Mouse (Mus musculus): Measurements from ENCODE around the gene Sstr5. TPM values are rescaled to one million over a fixed set of nuclear protein-coding genes. Genes with fewer than 3 reads are reported as not detected.

The Sstr5 gene
- polyA plus RNA-seq, 1 experiment = not detected

DNA sequence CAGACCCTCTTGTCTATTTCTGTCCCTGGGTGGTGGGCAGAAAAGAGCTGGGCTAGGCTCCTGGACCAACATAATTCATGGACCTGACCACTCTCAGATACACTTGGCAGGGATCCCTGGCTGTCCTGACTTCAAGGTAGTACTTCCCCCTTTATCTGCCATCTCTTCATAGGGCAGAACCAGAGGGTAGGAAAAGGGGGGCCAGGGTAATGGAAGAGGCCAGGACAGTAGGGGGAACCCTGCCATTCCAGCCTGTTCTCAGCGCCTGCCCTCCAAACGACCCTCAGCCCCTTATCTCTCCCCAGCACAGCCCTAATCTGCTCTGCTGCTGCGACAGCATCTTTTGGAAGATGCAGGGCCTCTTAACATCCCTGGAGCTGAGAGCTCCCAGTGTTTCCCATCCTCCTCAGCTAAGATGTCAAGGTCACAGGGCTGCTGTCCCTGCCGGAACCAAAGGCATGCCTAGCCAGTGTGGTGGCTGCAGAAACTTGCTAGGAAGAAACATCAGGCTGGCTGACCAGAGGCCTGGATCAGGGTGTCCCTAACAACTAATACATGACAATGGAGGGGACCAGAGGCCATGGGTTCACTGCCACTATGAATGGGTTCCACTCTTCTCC lies 33.7 kb downstream of the Sstr5 start:
- Histone ChIP-seq H3ac (ENCODE audit: control insufficient read depth, insufficient read length) (no peak overlapping the region), H3K4me3 (no peak overlapping the region), H3K79me2 (ENCODE audit: control insufficient read depth, insufficient read depth) (no peaks in the 10 kb centered on the region), H3K4me2 (ENCODE audit: low read depth) (no peak overlapping the region), H3K27me3 (ENCODE audit: control insufficient read depth, insufficient read depth, insufficient read length) (peaks cover 34% of the 10 kb centered on the region), H3K36me3 (ENCODE audit: control insufficient read depth, insufficient read depth) (no peaks in the 10 kb centered on the region)
- TF ChIP-seq E2F4 (IDR thresholded peaks at IDR 0.05; ENCODE audit: insufficient read depth) (no peak), MYOD1 (IDR thresholded peaks at IDR 0.05; ENCODE audit: control insufficient read depth in 1 of 3, insufficient read length in 2 of 3, low read depth in 2 of 3) (no peak), USF1 (IDR thresholded peaks at IDR 0.05; ENCODE audit: low read depth) (no peak), CEBPB (IDR thresholded peaks at IDR 0.05; ENCODE audit: insufficient read depth, poor library complexity, severe bottlenecking) (no peak), MAX (IDR thresholded peaks at IDR 0.05; ENCODE audit: low read depth) (no peak), TCF12 (IDR thresholded peaks at IDR 0.05; ENCODE audit: insufficient read depth, poor library complexity, severe bottlenecking) (no peak), MYOG (IDR thresholded peaks at IDR 0.05; ENCODE audit: control insufficient read depth in 1 of 3, insufficient read depth in 1 of 3, insufficient read length in 2 of 3, low read depth in 2 of 3) (no peak), REST (IDR thresholded peaks at IDR 0.05; ENCODE audit: insufficient read depth, insufficient read length) (no peak), SRF (IDR thresholded peaks at IDR 0.05; ENCODE audit: control insufficient read depth, insufficient read length, low read depth) (no peak), TCF3 (IDR thresholded peaks at IDR 0.05; ENCODE audit: insufficient read length, low read depth) (no peak), POLR2A (IDR thresholded peaks at IDR 0.05; ENCODE audit: insufficient read length, low read depth) (no peak), POLR2AphosphoS2 (IDR thresholded peaks at IDR 0.05; ENCODE audit: insufficient read length, low read depth) (no peak)

DNA sequence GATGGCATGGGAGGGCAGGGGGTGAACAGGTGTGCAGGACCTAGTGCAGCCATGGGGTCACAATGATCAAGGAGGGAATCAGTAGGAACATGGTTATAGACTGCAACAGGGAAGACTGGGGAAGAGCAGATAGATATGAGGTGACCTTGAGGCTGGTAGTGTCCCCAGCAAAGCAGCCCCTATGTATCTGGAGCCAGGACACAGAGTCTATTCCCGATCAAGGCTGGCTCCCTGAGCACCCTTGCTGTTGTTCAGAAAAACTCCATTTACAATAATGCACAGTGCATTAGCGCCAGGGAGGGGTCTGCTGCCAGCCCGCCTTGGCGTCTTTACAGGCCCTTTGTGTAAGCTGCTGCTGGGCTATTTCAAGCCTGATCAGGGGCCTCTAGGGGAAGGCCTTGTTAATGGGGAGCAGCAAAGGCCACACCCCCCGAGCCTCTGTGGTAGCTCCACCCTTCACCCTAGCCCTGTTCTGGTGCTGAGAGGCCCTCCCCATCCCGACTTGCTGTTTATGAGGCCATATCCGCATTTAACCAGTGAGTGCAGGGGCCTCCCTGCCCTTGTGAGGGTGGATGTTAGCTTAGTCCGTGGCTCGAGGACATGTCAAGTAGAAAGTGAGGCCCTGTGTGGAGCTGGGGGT lies 34.7 kb downstream of the Sstr5 start:
- TF ChIP-seq POLR2AphosphoS2 (IDR thresholded peaks at IDR 0.05; ENCODE audit: insufficient read length, low read depth) = no peak
- TF ChIP-seq E2F4 (IDR thresholded peaks at IDR 0.05; ENCODE audit: insufficient read depth) = no peak
- no peak for TF ChIP-seq MAX (IDR thresholded peaks at IDR 0.05; ENCODE audit: low read depth)
- TF ChIP-seq CEBPB (IDR thresholded peaks at IDR 0.05; ENCODE audit: insufficient read depth, poor library complexity, severe bottlenecking) = no peak
- TF ChIP-seq TCF3 (IDR thresholded peaks at IDR 0.05; ENCODE audit: insufficient read length, low read depth) = no peak
- no peak for TF ChIP-seq TCF12 (IDR thresholded peaks at IDR 0.05; ENCODE audit: insufficient read depth, poor library complexity, severe bottlenecking)
- TF ChIP-seq MYOG (IDR thresholded peaks at IDR 0.05; ENCODE audit: control insufficient read depth in 1 of 3, insufficient read depth in 1 of 3, insufficient read length in 2 of 3, low read depth in 2 of 3) = no peak
- no peak for TF ChIP-seq USF1 (IDR thresholded peaks at IDR 0.05; ENCODE audit: low read depth)
- no peak for TF ChIP-seq POLR2A (IDR thresholded peaks at IDR 0.05; ENCODE audit: insufficient read length, low read depth)
- no peak for TF ChIP-seq SRF (IDR thresholded peaks at IDR 0.05; ENCODE audit: control insufficient read depth, insufficient read length, low read depth)
- TF ChIP-seq REST (IDR thresholded peaks at IDR 0.05; ENCODE audit: insufficient read depth, insufficient read length) = no peak
- TF ChIP-seq MYOD1 (IDR thresholded peaks at IDR 0.05; ENCODE audit: control insufficient read depth in 1 of 3, insufficient read length in 2 of 3, low read depth in 2 of 3) = no peak
- Histone ChIP-seq H3K4me2 (ENCODE audit: low read depth) (no peak overlapping the region), H3K4me3 (no peak overlapping the region)

DNA sequence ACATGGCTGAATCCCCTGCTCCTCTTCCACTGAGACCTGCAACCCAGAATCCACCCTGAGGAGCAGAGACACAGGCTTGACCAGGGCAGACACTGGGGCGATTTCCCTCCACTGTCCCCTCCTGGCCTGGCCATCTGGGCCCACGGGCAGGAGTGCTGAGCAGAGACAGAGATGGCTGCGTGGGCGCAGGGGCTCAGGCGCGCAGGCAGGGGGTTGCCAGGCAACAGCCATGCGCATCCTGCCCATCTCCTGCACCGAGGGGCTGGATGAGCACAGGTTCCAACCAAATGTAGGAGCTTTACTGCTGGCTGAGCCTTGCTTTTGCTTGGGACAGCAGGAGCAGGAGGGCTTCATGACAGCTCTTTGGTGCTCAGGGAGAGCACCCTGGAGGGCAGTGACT lies 40.5 kb downstream of the Sstr5 start:
- no peaks in the 10 kb centered on the region for H3K79me2 ChIP-seq (ENCODE audit: control insufficient read depth, insufficient read depth)
- no peak overlapping the region for H3ac ChIP-seq (ENCODE audit: control insufficient read depth, insufficient read length)
- TF ChIP-seq MAX (IDR thresholded peaks at IDR 0.05; ENCODE audit: low read depth) (no peak), MYOG (IDR thresholded peaks at IDR 0.05; ENCODE audit: control insufficient read depth in 1 of 3, insufficient read depth in 1 of 3, insufficient read length in 2 of 3, low read depth in 2 of 3) (no peak), REST (IDR thresholded peaks at IDR 0.05; ENCODE audit: insufficient read depth, insufficient read length) (no peak), E2F4 (IDR thresholded peaks at IDR 0.05; ENCODE audit: insufficient read depth) (no peak), TCF3 (IDR thresholded peaks at IDR 0.05; ENCODE audit: insufficient read length, low read depth) (no peak), USF1 (IDR thresholded peaks at IDR 0.05; ENCODE audit: low read depth) (no peak), TCF12 (IDR thresholded peaks at IDR 0.05; ENCODE audit: insufficient read depth, poor library complexity, severe bottlenecking) (no peak), POLR2A (IDR thresholded peaks at IDR 0.05; ENCODE audit: insufficient read length, low read depth) (no peak), CEBPB (IDR thresholded peaks at IDR 0.05; ENCODE audit: insufficient read depth, poor library complexity, severe bottlenecking) (no peak), SRF (IDR thresholded peaks at IDR 0.05; ENCODE audit: control insufficient read depth, insufficient read length, low read depth) (no peak), POLR2AphosphoS2 (IDR thresholded peaks at IDR 0.05; ENCODE audit: insufficient read length, low read depth) (no peak), MYOD1 (IDR thresholded peaks at IDR 0.05; ENCODE audit: control insufficient read depth in 1 of 3, insufficient read length in 2 of 3, low read depth in 2 of 3) (no peak)
- no peaks in the 10 kb centered on the region for H3K36me3 ChIP-seq (ENCODE audit: control insufficient read depth, insufficient read depth)
- H3K4me3 ChIP-seq = no peak overlapping the region
- H3K27me3 ChIP-seq (ENCODE audit: control insufficient read depth, insufficient read depth, insufficient read length) = peaks cover under 1% of the 10 kb centered on the region
- no peak overlapping the region for H3K4me2 ChIP-seq (ENCODE audit: low read depth)

More for the DNA sequence above, 34.7 kb downstream of the Sstr5 start:
- H3K79me2 ChIP-seq (ENCODE audit: control insufficient read depth, insufficient read depth) = no peaks in the 10 kb centered on the region
- H3K36me3 ChIP-seq (ENCODE audit: control insufficient read depth, insufficient read depth) = no peaks in the 10 kb centered on the region
- peaks cover 25% of the 10 kb centered on the region for H3K27me3 ChIP-seq (ENCODE audit: control insufficient read depth, insufficient read depth, insufficient read length)
- H3ac ChIP-seq (ENCODE audit: control insufficient read depth, insufficient read length) = no peak overlapping the region

DNA sequence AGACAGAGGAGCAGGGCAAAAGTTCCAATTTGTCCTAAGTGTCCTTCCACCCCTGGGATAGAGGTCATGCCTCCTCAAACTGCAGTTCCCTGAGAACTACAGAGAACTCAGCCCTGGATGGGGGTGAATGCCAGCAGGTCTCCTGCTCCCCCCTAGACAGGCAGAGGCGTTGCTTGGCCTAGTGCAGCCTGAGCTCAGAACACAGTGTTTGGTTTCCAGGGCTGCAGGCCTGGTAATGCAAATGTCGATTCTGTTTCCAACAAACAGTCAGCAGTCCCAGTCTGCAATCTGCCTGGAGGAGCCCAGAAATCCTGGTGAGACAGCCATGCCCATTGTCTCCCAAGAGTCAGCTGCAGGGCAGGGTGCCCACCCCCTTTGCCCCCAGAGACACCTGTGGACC lies 42.8 kb downstream of the Sstr5 start, which contains the start of gene Tekt4:
Gene Tekt4 (plus strand): TSS at position 344 of the 400 bp plus-strand sequence.
- Histone ChIP-seq H3K27me3 (ENCODE audit: control insufficient read depth, insufficient read depth, insufficient read length) (peaks cover 12% of the 10 kb centered on the region), H3K79me2 (ENCODE audit: control insufficient read depth, insufficient read depth) (no peaks in the 10 kb centered on the region), H3K4me2 (ENCODE audit: low read depth) (no peak within 1 kb of the TSS), H3K36me3 (ENCODE audit: control insufficient read depth, insufficient read depth) (no peaks in the 10 kb centered on the region), H3ac (ENCODE audit: control insufficient read depth, insufficient read length) (no peak within 1 kb of the TSS), H3K4me3 (no peak within 1 kb of the TSS)
- TF ChIP-seq REST (IDR thresholded peaks at IDR 0.05; ENCODE audit: insufficient read depth, insufficient read length) (no peak), TCF12 (IDR thresholded peaks at IDR 0.05; ENCODE audit: insufficient read depth, poor library complexity, severe bottlenecking) (no peak), SRF (IDR thresholded peaks at IDR 0.05; ENCODE audit: control insufficient read depth, insufficient read length, low read depth) (no peak), POLR2A (IDR thresholded peaks at IDR 0.05; ENCODE audit: insufficient read length, low read depth) (no peak), POLR2AphosphoS2 (IDR thresholded peaks at IDR 0.05; ENCODE audit: insufficient read length, low read depth) (no peak), USF1 (IDR thresholded peaks at IDR 0.05; ENCODE audit: low read depth) (no peak), CEBPB (IDR thresholded peaks at IDR 0.05; ENCODE audit: insufficient read depth, poor library complexity, severe bottlenecking) (no peak), E2F4 (IDR thresholded peaks at IDR 0.05; ENCODE audit: insufficient read depth) (no peak), TCF3 (IDR thresholded peaks at IDR 0.05; ENCODE audit: insufficient read length, low read depth) (no peak), MAX (IDR thresholded peaks at IDR 0.05; ENCODE audit: low read depth) (no peak), MYOD1 (IDR thresholded peaks at IDR 0.05; ENCODE audit: control insufficient read depth in 1 of 3, insufficient read length in 2 of 3, low read depth in 2 of 3) (no peak), MYOG (IDR thresholded peaks at IDR 0.05; ENCODE audit: control insufficient read depth in 1 of 3, insufficient read depth in 1 of 3, insufficient read length in 2 of 3, low read depth in 2 of 3) (no peak)
